Mouse (Mus musculus): ENCODE data around the gene Gm10382. TPM values are rescaled to one million over a fixed set of nuclear protein-coding genes. Genes with fewer than 3 reads are reported as not detected.

Gm10382 gene
- polyA plus RNA-seq (2015; fragmentation: Nextera tagmentation; extraction: Ambion mirVana): 0.30 and 0.48 TPM in 2 replicates

GRCm38 (mm10) chr5:125389131-125389578 is at the start of gene Gm10382:
Gene Gm10382, plus strand, starts transcription at chr5:125389322.
- H3K4me2 ChIP-seq: peak within 1 kb of the TSS; percentile 79
- no peaks in the 10 kb centered on the region for H3K27me3 ChIP-seq
- ATAC-seq (replicated peaks; ENCODE audit: insufficient number of reproducible peaks, insufficient read depth, low FRiP score, low read depth): peak; percentile 9
- peak within 1 kb of the TSS; percentile 99 for H3K4me3 ChIP-seq
- no peaks in the 10 kb centered on the region for H3K9me3 ChIP-seq (replicated peaks)
- peaks cover 17% of the 10 kb centered on the region for H3K36me3 ChIP-seq
- H3K27ac ChIP-seq: peak within 1 kb of the TSS; percentile 97
- H3K9ac ChIP-seq: peak within 1 kb of the TSS; percentile 100
- WGBS: under 1% methylated on average over 38 of the region's 41 CpGs
- H3K4me1 ChIP-seq (replicated peaks): peaks cover 56% of the 10 kb centered on the region

- Histone ChIP-seq H3K4me3 (peak overlapping the region; percentile 93), H3K9me3 (replicated peaks) (no peaks in the 10 kb centered on the region; the same call in 1 of the 2 replicates), H3K27ac (peak overlapping the region; percentile 76), H3K9ac (peak overlapping the region; percentile 88), H3K36me3 (no peaks in the 10 kb centered on the region), H3K27me3 (no peaks in the 10 kb centered on the region), H3K4me2 (peak overlapping the region; percentile 90), H3K4me1 (replicated peaks) (peaks cover 47% of the 10 kb centered on the region)
- no peak for ATAC-seq (replicated peaks; ENCODE audit: insufficient number of reproducible peaks, insufficient read depth, low FRiP score, low read depth)
- 5% methylated on average over 25 of the region's 25 CpGs for WGBS
Observed at GRCm38 (mm10) chr5:125339851-125340531, 49.1 kb upstream of the Gm10382 start.

GRCm38 (mm10) chr5:125340547-125341262 is 48.4 kb upstream of the Gm10382 start, which contains the start of gene Scarb1:
Gene Scarb1, minus strand, starts transcription at chr5:125341094.
- Histone ChIP-seq H3K4me2 (peak within 1 kb of the TSS; percentile 90), H3K4me1 (replicated peaks) (peaks cover 47% of the 10 kb centered on the region), H3K4me3 (peak within 1 kb of the TSS; percentile 93), H3K27ac (peak within 1 kb of the TSS; percentile 76), H3K9me3 (replicated peaks) (no peaks in the 10 kb centered on the region; the same call in 1 of the 2 replicates), H3K9ac (peak within 1 kb of the TSS; percentile 88), H3K27me3 (no peaks in the 10 kb centered on the region), H3K36me3 (no peaks in the 10 kb centered on the region)
- WGBS: under 1% methylated on average over 42 of the region's 42 CpGs
- peak; percentile 80 for ATAC-seq (replicated peaks; ENCODE audit: insufficient number of reproducible peaks, insufficient read depth, low FRiP score, low read depth)

GRCm38 (mm10) chr5:125341459-125342090 is 47.5 kb upstream of the Gm10382 start:
- no peaks in the 10 kb centered on the region for H3K36me3 ChIP-seq
- H3K9ac ChIP-seq: peak overlapping the region; percentile 88
- WGBS: 21% methylated on average over 14 of the region's 14 CpGs
- H3K4me3 ChIP-seq: peak overlapping the region; percentile 93
- ATAC-seq (replicated peaks; ENCODE audit: insufficient number of reproducible peaks, insufficient read depth, low FRiP score, low read depth): no peak
- peak overlapping the region; percentile 76 for H3K27ac ChIP-seq
- no peaks in the 10 kb centered on the region for H3K27me3 ChIP-seq
- peaks cover 47% of the 10 kb centered on the region for H3K4me1 ChIP-seq (replicated peaks)
- no peaks in the 10 kb centered on the region; the same call in 1 of the 2 replicates for H3K9me3 ChIP-seq (replicated peaks)
- H3K4me2 ChIP-seq: peak overlapping the region; percentile 90

- Histone ChIP-seq H3K36me3 (no peaks in the 10 kb centered on the region), H3K27me3 (no peaks in the 10 kb centered on the region), H3K4me2 (no peak overlapping the region), H3K27ac (no peak overlapping the region), H3K4me1 (replicated peaks) (peaks cover 29% of the 10 kb centered on the region), H3K9ac (no peak overlapping the region), H3K4me3 (no peak overlapping the region), H3K9me3 (replicated peaks) (no peaks in the 10 kb centered on the region; the same call in 1 of the 2 replicates)
- ATAC-seq (replicated peaks; ENCODE audit: insufficient number of reproducible peaks, insufficient read depth, low FRiP score, low read depth): no peak
- 92% methylated on average over 6 of the region's 6 CpGs for WGBS
Observed at GRCm38 (mm10) chr5:125344296-125344695, 44.8 kb upstream of the Gm10382 start.

- WGBS: 66% methylated on average over 7 of the region's 7 CpGs
- Histone ChIP-seq H3K27ac (no peak overlapping the region), H3K4me2 (no peak overlapping the region), H3K9ac (no peak overlapping the region), H3K9me3 (replicated peaks) (no peaks in the 10 kb centered on the region; the same call in 1 of the 2 replicates), H3K27me3 (no peaks in the 10 kb centered on the region), H3K4me3 (no peak overlapping the region), H3K4me1 (replicated peaks) (peaks cover 2% of the 10 kb centered on the region; the same call in 1 of the 2 replicates), H3K36me3 (no peaks in the 10 kb centered on the region)
- ATAC-seq (replicated peaks; ENCODE audit: insufficient number of reproducible peaks, insufficient read depth, low FRiP score, low read depth): no peak
Observed at GRCm38 (mm10) chr5:125348067-125348466, 41.1 kb upstream of the Gm10382 start.

- Histone ChIP-seq H3K4me1 (replicated peaks) (peaks cover 2% of the 10 kb centered on the region; the same call in 1 of the 2 replicates), H3K4me2 (no peak overlapping the region), H3K9ac (no peak overlapping the region), H3K27ac (no peak overlapping the region), H3K36me3 (no peaks in the 10 kb centered on the region), H3K4me3 (no peak overlapping the region), H3K9me3 (replicated peaks) (no peaks in the 10 kb centered on the region; the same call in 1 of the 2 replicates), H3K27me3 (no peaks in the 10 kb centered on the region)
- ATAC-seq (replicated peaks; ENCODE audit: insufficient number of reproducible peaks, insufficient read depth, low FRiP score, low read depth): no peak
- WGBS: 24% methylated on average over 8 of the region's 8 CpGs
Observed at GRCm38 (mm10) chr5:125348487-125348886, 40.6 kb upstream of the Gm10382 start.

- Histone ChIP-seq H3K4me1 (replicated peaks) (peaks cover 2% of the 10 kb centered on the region; the same call in 1 of the 2 replicates), H3K27me3 (no peaks in the 10 kb centered on the region), H3K4me2 (no peak overlapping the region), H3K27ac (no peak overlapping the region), H3K4me3 (no peak overlapping the region), H3K36me3 (no peaks in the 10 kb centered on the region), H3K9ac (no peak overlapping the region), H3K9me3 (replicated peaks) (no peaks in the 10 kb centered on the region; the same call in 1 of the 2 replicates)
- 74% methylated on average over 3 of the region's 3 CpGs for WGBS
- ATAC-seq (replicated peaks; ENCODE audit: insufficient number of reproducible peaks, insufficient read depth, low FRiP score, low read depth): no peak
Observed at GRCm38 (mm10) chr5:125349391-125349790, 39.7 kb upstream of the Gm10382 start.

GRCm38 (mm10) chr5:125351057-125351456 is 38.1 kb upstream of the Gm10382 start:
- Histone ChIP-seq H3K36me3 (no peaks in the 10 kb centered on the region), H3K4me1 (replicated peaks) (peaks cover 4% of the 10 kb centered on the region; the same call in 1 of the 2 replicates), H3K27me3 (no peaks in the 10 kb centered on the region), H3K4me2 (no peak overlapping the region), H3K9ac (no peak overlapping the region), H3K9me3 (replicated peaks) (no peaks in the 10 kb centered on the region), H3K27ac (no peak overlapping the region), H3K4me3 (no peak overlapping the region)
- ATAC-seq (replicated peaks; ENCODE audit: insufficient number of reproducible peaks, insufficient read depth, low FRiP score, low read depth): no peak
- WGBS: 76% methylated on average over 8 of the region's 8 CpGs

GRCm38 (mm10) chr5:125351939-125352338 is 37.2 kb upstream of the Gm10382 start:
- Histone ChIP-seq H3K4me2 (no peak overlapping the region), H3K4me1 (replicated peaks) (peaks cover 4% of the 10 kb centered on the region; the same call in 1 of the 2 replicates), H3K9ac (no peak overlapping the region), H3K27me3 (no peaks in the 10 kb centered on the region), H3K27ac (no peak overlapping the region), H3K9me3 (replicated peaks) (no peaks in the 10 kb centered on the region), H3K4me3 (no peak overlapping the region), H3K36me3 (no peaks in the 10 kb centered on the region)
- WGBS: 86% methylated on average over 5 of the region's 5 CpGs
- no peak for ATAC-seq (replicated peaks; ENCODE audit: insufficient number of reproducible peaks, insufficient read depth, low FRiP score, low read depth)

- peaks cover 4% of the 10 kb centered on the region; the same call in 1 of the 2 replicates for H3K4me1 ChIP-seq (replicated peaks)
- 93% methylated on average over 5 of the region's 5 CpGs for WGBS
Observed at GRCm38 (mm10) chr5:125352781-125353294, 36.3 kb upstream of the Gm10382 start.

More at GRCm38 (mm10) chr5:125352781-125353294, 36.3 kb upstream of the Gm10382 start:
- no peak overlapping the region for H3K27ac ChIP-seq
- no peak overlapping the region for H3K4me2 ChIP-seq
- no peak overlapping the region for H3K4me3 ChIP-seq
- H3K9me3 ChIP-seq (replicated peaks): no peaks in the 10 kb centered on the region
- no peaks in the 10 kb centered on the region for H3K27me3 ChIP-seq
- H3K9ac ChIP-seq: no peak overlapping the region
- no peak for ATAC-seq (replicated peaks; ENCODE audit: insufficient number of reproducible peaks, insufficient read depth, low FRiP score, low read depth)
- H3K36me3 ChIP-seq: no peaks in the 10 kb centered on the region
